Mouse (Mus musculus) C2C12 (cell line): ENCODE data around the gene Srsf6.

ENCODE experiments used
- CTCF ChIP-seq: IDR thresholded peaks from one replicate; pipeline ENCODE4 v1.5.1; 2011; ENCODE audit not compliant: control insufficient read depth, insufficient read depth, insufficient read length
- FOSL1 ChIP-seq: IDR thresholded peaks from one replicate; pipeline ENCODE4 v1.8.0; 2011; ENCODE audit warnings: mild to moderate bottlenecking, low read length; ENCODE audit not compliant: poor library complexity, insufficient read depth, severe bottlenecking
- MYOD1 ChIP-seq: IDR thresholded peaks from one replicate; pipeline ENCODE4 v1.6.1; 2011; ENCODE audit warnings: low read depth; ENCODE audit not compliant: control insufficient read depth, insufficient read length
- MYOG ChIP-seq: IDR thresholded peaks from one replicate; pipeline ENCODE4 v1.6.1; 2011; ENCODE audit not compliant: control insufficient read depth, insufficient read length; ENCODE audit errors: extremely low read depth
- USF1 ChIP-seq: IDR thresholded peaks from one replicate; pipeline ENCODE4 v1.6.1; 2011; ENCODE audit warnings: low read depth, mild to moderate bottlenecking, control low read depth, moderate library complexity

DNA sequence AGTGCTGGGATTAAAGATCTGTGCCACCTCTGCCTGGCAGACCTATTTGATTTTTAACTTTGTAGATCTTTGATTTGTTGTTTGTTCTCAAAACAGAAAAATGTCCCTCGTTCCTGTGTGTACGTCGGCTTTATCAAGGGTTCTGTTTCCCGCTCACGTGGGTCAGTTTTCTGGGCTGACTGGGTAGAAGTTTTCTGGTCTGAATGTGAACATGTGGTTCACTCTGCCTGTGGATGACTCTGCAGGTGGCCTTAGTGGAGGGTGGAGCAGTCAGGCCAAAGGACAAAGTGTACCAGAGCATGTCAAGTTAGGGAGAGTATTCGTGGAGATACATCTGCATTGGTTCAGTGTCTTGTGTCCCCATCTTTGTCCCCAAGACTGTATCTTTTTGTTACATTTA lies 53.1 kb downstream of the Srsf6 start:
- TF ChIP-seq USF1 (no peak), FOSL1 (no peak), MYOD1 (no peak), CTCF (no peak), MYOG (no peak)
